Mouse (Mus musculus) ES-Bruce4 (cell line): Measurements from ENCODE around the gene Zfp628.

Experiments
- CTCF ChIP-seq: IDR thresholded peaks from one replicate; pipeline ENCODE4 v1.8.1; 2011; ENCODE audit warnings: low read depth, low read length
- EP300 ChIP-seq: IDR thresholded peaks from 2 replicates; pipeline ENCODE4 v1.6.1; 2011; ENCODE audit warnings: low read depth, low read length; ENCODE audit not compliant: insufficient read depth
- POLR2A ChIP-seq: IDR thresholded peaks from one replicate; pipeline ENCODE4 v1.8.1; 2011; ENCODE audit warnings: low read length; ENCODE audit not compliant: insufficient read depth

DNA sequence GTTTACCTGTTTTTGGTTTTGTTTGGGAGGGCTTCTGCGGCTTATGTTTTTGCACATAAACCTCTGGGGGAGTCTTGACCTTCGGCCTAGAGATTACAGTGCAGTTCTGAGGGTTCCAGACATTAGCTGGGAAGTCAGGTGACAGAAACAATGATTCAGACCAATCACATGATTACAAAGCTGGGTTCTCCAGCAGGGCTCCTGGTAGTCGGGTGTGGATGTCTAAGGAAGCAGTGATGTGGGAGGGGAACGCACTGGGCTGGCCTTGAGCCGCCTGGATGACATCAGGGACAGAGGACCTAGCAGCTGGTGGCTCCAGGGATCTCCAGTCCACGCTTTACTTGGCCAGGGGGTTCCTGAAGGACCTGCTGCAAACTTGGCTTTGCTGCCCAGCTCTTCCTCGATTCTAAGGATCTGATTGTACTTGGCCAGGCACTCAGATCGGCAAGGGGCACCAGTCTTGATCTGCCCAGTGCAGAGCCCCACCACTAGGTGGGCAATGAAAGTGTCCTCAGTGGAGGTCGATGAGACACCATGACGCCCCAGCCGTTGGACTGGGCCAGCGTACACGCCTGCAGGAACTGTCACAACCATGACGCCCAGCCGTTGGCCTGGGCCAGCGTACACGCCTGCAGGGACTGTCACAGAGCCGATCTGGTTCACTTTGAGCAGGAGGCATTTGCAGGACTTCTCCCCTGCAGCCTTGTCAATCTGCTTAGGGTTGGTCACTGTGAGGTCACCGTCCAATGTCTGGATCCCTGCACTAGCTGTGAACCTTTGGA, 35.7 kb downstream of the Zfp628 start:
- no peak for TF ChIP-seq CTCF
- no peak for TF ChIP-seq POLR2A
- no peak for TF ChIP-seq EP300
